Mouse (Mus musculus): ENCODE measurements around the gene Batf. TPM values are rescaled to one million over a fixed set of nuclear protein-coding genes. Genes with fewer than 3 reads are reported as not detected.

Batf gene
- polyA plus RNA-seq, 1 experiment from 2014 or later = 2.5 TPM

DNA sequence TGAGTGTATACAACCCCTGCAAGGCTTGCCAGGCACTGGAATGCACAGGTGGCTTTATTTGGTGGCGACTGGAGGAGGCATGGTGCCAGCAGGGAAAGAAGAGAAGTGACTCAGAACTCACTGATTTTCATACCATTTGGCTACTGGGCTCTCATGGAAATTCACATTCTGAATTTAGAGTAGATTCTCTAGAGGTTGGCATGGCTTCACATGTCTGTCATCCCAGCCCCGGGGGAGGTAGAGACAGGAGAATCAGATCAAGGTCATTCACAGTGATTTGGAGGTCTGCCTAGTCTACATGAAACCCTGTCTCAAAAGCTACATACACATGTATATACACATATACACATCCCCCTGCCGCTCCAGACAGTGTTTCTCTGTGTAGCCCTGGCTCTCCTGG lies 50.5 kb downstream of the Batf start:
- Histone ChIP-seq H3K27ac (replicated peaks; ENCODE audit: low read depth, low read length) (no peak overlapping the region), H3K4me1 (ENCODE audit: control insufficient read depth, insufficient read depth, low read length) (no peaks in the 10 kb centered on the region), H3K4me3 (ENCODE audit: low read depth, low read length) (no peak overlapping the region), H3K36me3 (replicated peaks; ENCODE audit: control insufficient read depth, insufficient read depth, low read depth, low read length) (no peaks in the 10 kb centered on the region), H3K9ac (replicated peaks; ENCODE audit: low read length) (no peak overlapping the region), H3K9me3 (replicated peaks; ENCODE audit: control insufficient read depth, low read length) (no peaks in the 10 kb centered on the region), H3K27me3 (ENCODE audit: control insufficient read depth, insufficient read depth, low read length) (no peaks in the 10 kb centered on the region), H3K4me2 (ENCODE audit: low read depth, low read length) (no peak overlapping the region)
- DNase-seq (ENCODE audit: low spot score) (no peak), ATAC-seq (replicated peaks; ENCODE audit: insufficient number of reproducible peaks, low FRiP score, low TSS enrichment, low read depth) (no peak)
- WGBS = 81% methylated on average over 3 of the region's 3 CpGs

GRCm38 (mm10) chr12:85745827-85746695 lies 59.6 kb downstream of the Batf start, which contains the start of gene Flvcr2:
TSS of gene Flvcr2 (plus strand) at chr12:85746539.
- ATAC-seq (replicated peaks; ENCODE audit: insufficient number of reproducible peaks, low FRiP score, low TSS enrichment, low read depth) = peak; percentile 71
- peak; percentile 83 for DNase-seq (ENCODE audit: low spot score)
- Histone ChIP-seq H3K4me1 (ENCODE audit: control insufficient read depth, insufficient read depth, low read length) (no peaks in the 10 kb centered on the region), H3K9me3 (replicated peaks; ENCODE audit: control insufficient read depth, low read length) (no peaks in the 10 kb centered on the region), H3K4me2 (ENCODE audit: low read depth, low read length) (peak within 1 kb of the TSS; percentile 88), H3K27ac (replicated peaks; ENCODE audit: low read depth, low read length) (no peak within 1 kb of the TSS), H3K36me3 (replicated peaks; ENCODE audit: control insufficient read depth, insufficient read depth, low read depth, low read length) (no peaks in the 10 kb centered on the region), H3K4me3 (ENCODE audit: low read depth, low read length) (peak within 1 kb of the TSS; percentile 45), H3K27me3 (ENCODE audit: control insufficient read depth, insufficient read depth, low read length) (peaks cover 7% of the 10 kb centered on the region), H3K9ac (replicated peaks; ENCODE audit: low read length) (peak within 1 kb of the TSS; percentile 44)
- under 1% methylated on average over 50 of the region's 51 CpGs for WGBS

DNA sequence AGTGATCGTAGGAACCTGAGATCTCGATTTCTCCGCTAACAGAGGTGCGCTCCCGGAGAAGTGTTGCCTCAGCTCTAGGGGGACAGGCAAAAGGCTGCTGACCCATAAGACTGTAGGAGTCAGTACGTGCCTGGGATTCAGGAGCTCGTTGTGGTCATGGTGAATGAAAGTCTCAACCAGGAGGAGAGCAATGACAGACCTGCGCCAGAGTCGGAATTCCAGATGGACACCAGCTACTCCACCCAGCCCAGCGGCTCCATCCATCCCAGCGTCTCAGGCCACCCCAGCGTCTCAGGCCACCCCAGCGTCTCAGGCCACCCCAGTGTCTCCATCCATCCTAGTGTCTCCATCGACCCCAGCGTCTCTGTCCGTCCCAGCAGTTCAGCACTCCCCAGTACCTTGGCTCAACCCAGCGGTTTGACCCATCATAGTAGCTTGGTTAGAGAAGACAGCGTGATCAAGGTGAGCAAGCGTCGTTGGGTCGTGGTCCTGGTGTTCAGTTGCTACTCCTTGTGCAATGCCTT lies 60.3 kb downstream of the Batf start:
- peaks cover 7% of the 10 kb centered on the region for H3K27me3 ChIP-seq (ENCODE audit: control insufficient read depth, insufficient read depth, low read length)
- WGBS = 21% methylated on average over 18 of the region's 21 CpGs
- no peaks in the 10 kb centered on the region for H3K36me3 ChIP-seq (replicated peaks; ENCODE audit: control insufficient read depth, insufficient read depth, low read depth, low read length)
- H3K27ac ChIP-seq (replicated peaks; ENCODE audit: low read depth, low read length) = no peak overlapping the region
- peak overlapping the region; percentile 45 for H3K4me3 ChIP-seq (ENCODE audit: low read depth, low read length)
- DNase-seq (ENCODE audit: low spot score) (no peak), ATAC-seq (replicated peaks; ENCODE audit: insufficient number of reproducible peaks, low FRiP score, low TSS enrichment, low read depth) (peak; percentile 61)
- H3K4me2 ChIP-seq (ENCODE audit: low read depth, low read length) = peak overlapping the region; percentile 88
- no peaks in the 10 kb centered on the region for H3K9me3 ChIP-seq (replicated peaks; ENCODE audit: control insufficient read depth, low read length)
- H3K9ac ChIP-seq (replicated peaks; ENCODE audit: low read length) = peak overlapping the region; percentile 44
- H3K4me1 ChIP-seq (ENCODE audit: control insufficient read depth, insufficient read depth, low read length) = no peaks in the 10 kb centered on the region

DNA sequence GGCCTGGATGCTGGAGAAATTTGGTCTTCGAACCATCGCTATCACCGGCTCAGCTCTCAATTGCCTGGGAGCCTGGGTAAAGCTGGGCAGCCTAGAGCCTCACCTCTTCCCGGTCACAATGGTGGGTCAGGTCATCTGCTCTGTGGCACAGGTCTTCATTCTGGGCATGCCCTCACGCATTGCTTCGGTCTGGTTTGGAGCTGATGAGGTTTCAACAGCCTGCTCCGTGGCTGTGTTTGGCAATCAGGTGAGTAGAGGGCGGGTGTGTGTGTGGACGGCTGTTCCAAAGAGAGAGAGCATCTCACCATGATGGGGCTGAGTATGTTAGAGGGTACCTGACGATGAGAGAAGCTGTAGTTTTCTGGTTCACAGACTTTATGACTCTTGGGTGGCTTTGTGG lies 60.9 kb downstream of the Batf start:
- Histone ChIP-seq H3K9me3 (replicated peaks; ENCODE audit: control insufficient read depth, low read length) (no peaks in the 10 kb centered on the region), H3K9ac (replicated peaks; ENCODE audit: low read length) (no peak overlapping the region), H3K4me2 (ENCODE audit: low read depth, low read length) (no peak overlapping the region), H3K27me3 (ENCODE audit: control insufficient read depth, insufficient read depth, low read length) (peaks cover 7% of the 10 kb centered on the region), H3K27ac (replicated peaks; ENCODE audit: low read depth, low read length) (no peak overlapping the region), H3K4me1 (ENCODE audit: control insufficient read depth, insufficient read depth, low read length) (no peaks in the 10 kb centered on the region), H3K4me3 (ENCODE audit: low read depth, low read length) (no peak overlapping the region), H3K36me3 (replicated peaks; ENCODE audit: control insufficient read depth, insufficient read depth, low read depth, low read length) (no peaks in the 10 kb centered on the region)
- WGBS = 88% methylated on average over 10 of the region's 10 CpGs
- ATAC-seq (replicated peaks; ENCODE audit: insufficient number of reproducible peaks, low FRiP score, low TSS enrichment, low read depth) = no peak
- DNase-seq (ENCODE audit: low spot score) = no peak

DNA sequence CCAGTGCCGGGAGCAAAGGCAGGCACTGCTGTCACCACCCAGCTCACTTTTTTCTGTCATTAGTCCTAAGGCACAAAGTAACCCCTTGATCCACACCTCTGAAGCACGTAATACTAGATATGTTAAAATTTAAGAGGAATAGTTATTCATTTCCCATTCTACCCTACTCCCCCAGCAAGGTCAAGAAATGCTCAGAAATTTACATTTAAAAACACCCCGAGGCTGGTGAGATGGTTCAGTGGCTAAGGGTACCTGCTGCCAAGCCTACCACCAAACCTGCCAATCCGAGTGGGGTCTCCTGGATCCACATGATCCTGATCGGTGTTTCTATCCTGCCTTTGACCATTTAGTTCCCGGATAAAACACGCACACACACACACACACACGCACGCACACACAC lies 63.4 kb downstream of the Batf start:
- 88% methylated on average over 9 of the region's 9 CpGs for WGBS
- H3K27me3 ChIP-seq (ENCODE audit: control insufficient read depth, insufficient read depth, low read length) = peaks cover 7% of the 10 kb centered on the region
- H3K27ac ChIP-seq (replicated peaks; ENCODE audit: low read depth, low read length) = no peak overlapping the region
- no peak overlapping the region for H3K9ac ChIP-seq (replicated peaks; ENCODE audit: low read length)
- no peaks in the 10 kb centered on the region for H3K4me1 ChIP-seq (ENCODE audit: control insufficient read depth, insufficient read depth, low read length)
- no peak overlapping the region for H3K4me2 ChIP-seq (ENCODE audit: low read depth, low read length)
- DNase-seq (ENCODE audit: low spot score) (no peak), ATAC-seq (replicated peaks; ENCODE audit: insufficient number of reproducible peaks, low FRiP score, low TSS enrichment, low read depth) (no peak)
- H3K4me3 ChIP-seq (ENCODE audit: low read depth, low read length) = no peak overlapping the region
- H3K36me3 ChIP-seq (replicated peaks; ENCODE audit: control insufficient read depth, insufficient read depth, low read depth, low read length) = no peaks in the 10 kb centered on the region
- no peaks in the 10 kb centered on the region for H3K9me3 ChIP-seq (replicated peaks; ENCODE audit: control insufficient read depth, low read length)

DNA sequence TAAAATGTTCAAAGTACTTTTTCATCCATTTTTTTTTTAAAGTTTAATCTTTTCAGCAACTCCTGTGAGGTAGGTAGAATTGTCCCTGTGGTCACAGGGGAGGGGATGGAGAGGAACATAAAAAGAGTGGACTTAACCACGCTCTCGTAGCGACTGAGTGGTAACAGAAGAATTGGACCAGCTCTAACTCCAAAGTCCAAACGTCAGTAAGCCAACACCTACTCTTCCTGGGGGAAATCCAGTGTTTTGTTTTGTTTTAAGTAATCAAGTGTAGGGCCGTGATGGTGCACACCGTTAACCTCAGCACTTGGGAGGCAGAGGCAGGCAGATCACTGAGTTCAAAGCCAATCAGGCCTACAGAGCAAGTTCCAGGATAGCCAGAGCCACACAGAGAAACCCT lies 65.6 kb downstream of the Batf start:
- DNase-seq (ENCODE audit: low spot score) = no peak
- Histone ChIP-seq H3K9ac (replicated peaks; ENCODE audit: low read length) (no peak overlapping the region), H3K9me3 (replicated peaks; ENCODE audit: control insufficient read depth, low read length) (no peaks in the 10 kb centered on the region), H3K4me2 (ENCODE audit: low read depth, low read length) (no peak overlapping the region), H3K36me3 (replicated peaks; ENCODE audit: control insufficient read depth, insufficient read depth, low read depth, low read length) (no peaks in the 10 kb centered on the region), H3K4me3 (ENCODE audit: low read depth, low read length) (no peak overlapping the region), H3K4me1 (ENCODE audit: control insufficient read depth, insufficient read depth, low read length) (no peaks in the 10 kb centered on the region), H3K27me3 (ENCODE audit: control insufficient read depth, insufficient read depth, low read length) (peaks cover 5% of the 10 kb centered on the region), H3K27ac (replicated peaks; ENCODE audit: low read depth, low read length) (no peak overlapping the region)
- 83% methylated on average over 6 of the region's 6 CpGs for WGBS
- ATAC-seq (replicated peaks; ENCODE audit: insufficient number of reproducible peaks, low FRiP score, low TSS enrichment, low read depth) = no peak

- no peak overlapping the region for H3K4me2 ChIP-seq (ENCODE audit: low read depth, low read length)
- no peaks in the 10 kb centered on the region for H3K9me3 ChIP-seq (replicated peaks; ENCODE audit: control insufficient read depth, low read length)
- ATAC-seq (replicated peaks; ENCODE audit: insufficient number of reproducible peaks, low FRiP score, low TSS enrichment, low read depth) = no peak
- no peak overlapping the region for H3K9ac ChIP-seq (replicated peaks; ENCODE audit: low read length)
- H3K27ac ChIP-seq (replicated peaks; ENCODE audit: low read depth, low read length) = no peak overlapping the region
- no peaks in the 10 kb centered on the region for H3K27me3 ChIP-seq (ENCODE audit: control insufficient read depth, insufficient read depth, low read length)
- no peak overlapping the region for H3K4me3 ChIP-seq (ENCODE audit: low read depth, low read length)
- WGBS = 29% methylated on average over 2 of the region's 2 CpGs
- no peak for DNase-seq (ENCODE audit: low spot score)
- H3K36me3 ChIP-seq (replicated peaks; ENCODE audit: control insufficient read depth, insufficient read depth, low read depth, low read length) = no peaks in the 10 kb centered on the region
- no peaks in the 10 kb centered on the region for H3K4me1 ChIP-seq (ENCODE audit: control insufficient read depth, insufficient read depth, low read length)
These were observed 66.8 kb downstream of the Batf start for GRCm38 (mm10) chr12:85753223-85753622.

GRCm38 (mm10) chr12:85754611-85755265 lies 68.3 kb downstream of the Batf start:
- Histone ChIP-seq H3K4me3 (ENCODE audit: low read depth, low read length) (no peak overlapping the region), H3K36me3 (replicated peaks; ENCODE audit: control insufficient read depth, insufficient read depth, low read depth, low read length) (no peaks in the 10 kb centered on the region), H3K4me2 (ENCODE audit: low read depth, low read length) (no peak overlapping the region), H3K4me1 (ENCODE audit: control insufficient read depth, insufficient read depth, low read length) (no peaks in the 10 kb centered on the region), H3K9me3 (replicated peaks; ENCODE audit: control insufficient read depth, low read length) (no peaks in the 10 kb centered on the region), H3K27ac (replicated peaks; ENCODE audit: low read depth, low read length) (no peak overlapping the region), H3K9ac (replicated peaks; ENCODE audit: low read length) (no peak overlapping the region), H3K27me3 (ENCODE audit: control insufficient read depth, insufficient read depth, low read length) (no peaks in the 10 kb centered on the region)
- no peak for ATAC-seq (replicated peaks; ENCODE audit: insufficient number of reproducible peaks, low FRiP score, low TSS enrichment, low read depth)
- DNase-seq (ENCODE audit: low spot score) = no peak
- 58% methylated on average over 5 of the region's 5 CpGs for WGBS

Data from embryonic facial prominence, embryonic 11.5 days (tissue).